Mouse (Mus musculus): ENCODE results near the gene Nr2f2. TPM values are rescaled to one million over a fixed set of nuclear protein-coding genes. Genes with fewer than 3 reads are reported as not detected.

Gene Nr2f2
- polyA plus RNA-seq, 1 experiment from 2014 or later, result 72.9 TPM

GRCm38 (mm10) chr7:70355691-70356568 lies 10.6 kb downstream of the Nr2f2 start:
- Histone ChIP-seq H3K9ac (replicated peaks; ENCODE audit: low read depth, low read length) (peak overlapping the region; percentile 54), H3K4me2 (ENCODE audit: low read depth, low read length) (peak overlapping the region; percentile 89), H3K27ac (ENCODE audit: low read depth, low read length) (peak overlapping the region; percentile 58; the same call in 1 of the 2 replicates), H3K9me3 (ENCODE audit: control insufficient read depth, low read length) (no peaks in the 10 kb centered on the region), H3K4me3 (ENCODE audit: low read depth, low read length) (peak overlapping the region; percentile 86), H3K27me3 (ENCODE audit: control insufficient read depth, insufficient read depth, low read length) (no peaks in the 10 kb centered on the region), H3K4me1 (ENCODE audit: control insufficient read depth, insufficient read depth, low read length) (peaks cover 5% of the 10 kb centered on the region), H3K36me3 (ENCODE audit: control insufficient read depth, insufficient read depth, low read length) (peaks cover 5% of the 10 kb centered on the region; the same call in 1 of the 2 replicates)
- no peak for ATAC-seq (ENCODE audit: low read depth)
- 11% methylated on average over 5 of the region's 5 CpGs for WGBS

- H3K27me3 ChIP-seq (ENCODE audit: control insufficient read depth, insufficient read depth, low read length), result no peaks in the 10 kb centered on the region
- WGBS, result 0% methylated on average over 2 of the region's 2 CpGs
- H3K9ac ChIP-seq (replicated peaks; ENCODE audit: low read depth, low read length), result peak overlapping the region; percentile 54; the same call in 1 of the 2 replicates
- H3K4me1 ChIP-seq (ENCODE audit: control insufficient read depth, insufficient read depth, low read length), result peaks cover 6% of the 10 kb centered on the region
- peak overlapping the region; percentile 58; the same call in 1 of the 2 replicates for H3K27ac ChIP-seq (ENCODE audit: low read depth, low read length)
- ATAC-seq (ENCODE audit: low read depth), result no peak
- peaks cover 5% of the 10 kb centered on the region; the same call in 1 of the 2 replicates for H3K36me3 ChIP-seq (ENCODE audit: control insufficient read depth, insufficient read depth, low read length)
- no peaks in the 10 kb centered on the region for H3K9me3 ChIP-seq (ENCODE audit: control insufficient read depth, low read length)
- H3K4me3 ChIP-seq (ENCODE audit: low read depth, low read length), result peak overlapping the region; percentile 86
- peak overlapping the region; percentile 89 for H3K4me2 ChIP-seq (ENCODE audit: low read depth, low read length)
Observed at GRCm38 (mm10) chr7:70355357-70355620, 11.2 kb downstream of the Nr2f2 start.

- Histone ChIP-seq H3K4me2 (ENCODE audit: low read depth, low read length) (peak overlapping the region; percentile 89), H3K9ac (replicated peaks; ENCODE audit: low read depth, low read length) (peak overlapping the region; percentile 54), H3K27me3 (ENCODE audit: control insufficient read depth, insufficient read depth, low read length) (no peaks in the 10 kb centered on the region), H3K4me1 (ENCODE audit: control insufficient read depth, insufficient read depth, low read length) (peaks cover 11% of the 10 kb centered on the region), H3K4me3 (ENCODE audit: low read depth, low read length) (peak overlapping the region; percentile 86), H3K9me3 (ENCODE audit: control insufficient read depth, low read length) (no peaks in the 10 kb centered on the region), H3K27ac (ENCODE audit: low read depth, low read length) (peak overlapping the region; percentile 58; the same call in 1 of the 2 replicates), H3K36me3 (ENCODE audit: control insufficient read depth, insufficient read depth, low read length) (peaks cover 5% of the 10 kb centered on the region; the same call in 1 of the 2 replicates)
- ATAC-seq (ENCODE audit: low read depth), result no peak
- 8% methylated on average over 14 of the region's 14 CpGs for WGBS
Observed at GRCm38 (mm10) chr7:70354606-70355356, 11.8 kb downstream of the Nr2f2 start.

- H3K27me3 ChIP-seq (ENCODE audit: control insufficient read depth, insufficient read depth, low read length), result no peaks in the 10 kb centered on the region
- H3K4me1 ChIP-seq (ENCODE audit: control insufficient read depth, insufficient read depth, low read length), result peaks cover 23% of the 10 kb centered on the region
- H3K4me3 ChIP-seq (ENCODE audit: low read depth, low read length), result peak overlapping the region; percentile 59
- peaks cover 5% of the 10 kb centered on the region; the same call in 1 of the 2 replicates for H3K36me3 ChIP-seq (ENCODE audit: control insufficient read depth, insufficient read depth, low read length)
- peak overlapping the region; percentile 71 for H3K4me2 ChIP-seq (ENCODE audit: low read depth, low read length)
- peak overlapping the region; percentile 85 for H3K9ac ChIP-seq (replicated peaks; ENCODE audit: low read depth, low read length)
- H3K27ac ChIP-seq (ENCODE audit: low read depth, low read length), result peak overlapping the region; percentile 53; the same call in 1 of the 2 replicates
- H3K9me3 ChIP-seq (ENCODE audit: control insufficient read depth, low read length), result no peaks in the 10 kb centered on the region
- WGBS, result 8% methylated on average over 4 of the region's 4 CpGs
- ATAC-seq (ENCODE audit: low read depth), result no peak
Observed at GRCm38 (mm10) chr7:70353151-70353550, 13.4 kb downstream of the Nr2f2 start.

- WGBS, result 23% methylated on average over 3 of the region's 3 CpGs
- Histone ChIP-seq H3K4me3 (ENCODE audit: low read depth, low read length) (peak overlapping the region; percentile 59), H3K9me3 (ENCODE audit: control insufficient read depth, low read length) (no peaks in the 10 kb centered on the region), H3K4me1 (ENCODE audit: control insufficient read depth, insufficient read depth, low read length) (peaks cover 29% of the 10 kb centered on the region), H3K9ac (replicated peaks; ENCODE audit: low read depth, low read length) (peak overlapping the region; percentile 85), H3K4me2 (ENCODE audit: low read depth, low read length) (peak overlapping the region; percentile 71), H3K27ac (ENCODE audit: low read depth, low read length) (peak overlapping the region; percentile 94; the same call in 1 of the 2 replicates), H3K36me3 (ENCODE audit: control insufficient read depth, insufficient read depth, low read length) (peaks cover 2% of the 10 kb centered on the region; the same call in 1 of the 2 replicates), H3K27me3 (ENCODE audit: control insufficient read depth, insufficient read depth, low read length) (no peaks in the 10 kb centered on the region)
- ATAC-seq (ENCODE audit: low read depth), result no peak
Observed at GRCm38 (mm10) chr7:70352617-70353016, 13.9 kb downstream of the Nr2f2 start.

- Histone ChIP-seq H3K27me3 (ENCODE audit: control insufficient read depth, insufficient read depth, low read length) (no peaks in the 10 kb centered on the region), H3K9me3 (ENCODE audit: control insufficient read depth, low read length) (no peaks in the 10 kb centered on the region)
- 0% methylated on average over 1 of the region's 1 CpGs for WGBS
Observed at GRCm38 (mm10) chr7:70351981-70352560, 14.5 kb downstream of the Nr2f2 start.

GRCm38 (mm10) chr7:70350781-70351551 lies 15.6 kb downstream of the Nr2f2 start:
- Histone ChIP-seq H3K9ac (replicated peaks; ENCODE audit: low read depth, low read length) (peak overlapping the region; percentile 85), H3K4me1 (ENCODE audit: control insufficient read depth, insufficient read depth, low read length) (peaks cover 41% of the 10 kb centered on the region), H3K4me2 (ENCODE audit: low read depth, low read length) (peak overlapping the region; percentile 71), H3K36me3 (ENCODE audit: control insufficient read depth, insufficient read depth, low read length) (no peaks in the 10 kb centered on the region; the same call in 1 of the 2 replicates), H3K27ac (ENCODE audit: low read depth, low read length) (peak overlapping the region; percentile 94), H3K4me3 (ENCODE audit: low read depth, low read length) (peak overlapping the region; percentile 59), H3K9me3 (ENCODE audit: control insufficient read depth, low read length) (no peaks in the 10 kb centered on the region), H3K27me3 (ENCODE audit: control insufficient read depth, insufficient read depth, low read length) (no peaks in the 10 kb centered on the region)
- peak; percentile 75 for ATAC-seq (ENCODE audit: low read depth)
- 1% methylated on average over 51 of the region's 55 CpGs for WGBS

More at GRCm38 (mm10) chr7:70351981-70352560, 14.5 kb downstream of the Nr2f2 start:
- H3K9ac ChIP-seq (replicated peaks; ENCODE audit: low read depth, low read length), result peak overlapping the region; percentile 85; the same call in 1 of the 2 replicates
- H3K4me3 ChIP-seq (ENCODE audit: low read depth, low read length), result peak overlapping the region; percentile 59
- peak overlapping the region; percentile 94; the same call in 1 of the 2 replicates for H3K27ac ChIP-seq (ENCODE audit: low read depth, low read length)
- H3K4me1 ChIP-seq (ENCODE audit: control insufficient read depth, insufficient read depth, low read length), result peaks cover 34% of the 10 kb centered on the region
- no peak for ATAC-seq (ENCODE audit: low read depth)
- H3K36me3 ChIP-seq (ENCODE audit: control insufficient read depth, insufficient read depth, low read length), result no peaks in the 10 kb centered on the region; the same call in 1 of the 2 replicates
- H3K4me2 ChIP-seq (ENCODE audit: low read depth, low read length), result peak overlapping the region; percentile 71

GRCm38 (mm10) chr7:70349981-70350670 lies 16.4 kb downstream of the Nr2f2 start:
- no peaks in the 10 kb centered on the region for H3K27me3 ChIP-seq (ENCODE audit: control insufficient read depth, insufficient read depth, low read length)
- H3K27ac ChIP-seq (ENCODE audit: low read depth, low read length), result peak overlapping the region; percentile 94
- no peaks in the 10 kb centered on the region for H3K36me3 ChIP-seq (ENCODE audit: control insufficient read depth, insufficient read depth, low read length)
- H3K4me3 ChIP-seq (ENCODE audit: low read depth, low read length), result peak overlapping the region; percentile 59
- H3K9me3 ChIP-seq (ENCODE audit: control insufficient read depth, low read length), result no peaks in the 10 kb centered on the region
- 3% methylated on average over 20 of the region's 20 CpGs for WGBS
- H3K4me2 ChIP-seq (ENCODE audit: low read depth, low read length), result peak overlapping the region; percentile 71
- no peak for ATAC-seq (ENCODE audit: low read depth)
- peak overlapping the region; percentile 85 for H3K9ac ChIP-seq (replicated peaks; ENCODE audit: low read depth, low read length)
- peaks cover 40% of the 10 kb centered on the region for H3K4me1 ChIP-seq (ENCODE audit: control insufficient read depth, insufficient read depth, low read length)

Data from neural tube, embryonic 14.5 days (tissue).